Mouse (Mus musculus) small intestine, adult 2 months (tissue): ENCODE measurements around the gene Hspg2. TPM values are rescaled to one million over a fixed set of nuclear protein-coding genes. Genes with fewer than 3 reads are reported as not detected.
A peak's percentile ranks its signal among the peaks of the same experiment; 100 is the strongest.

ENCODE experiments used
- H3K27ac ChIP-seq: fragments of 200-500 bp; 2 replicates; pipeline ENCODE4 v1.5.1; 2012; ENCODE audit warnings: low read depth, low read length, control low read depth, inconsistent platforms; ENCODE audit not compliant: insufficient read depth
- H3K27me3 ChIP-seq: fragments of 200-500 bp; 2 replicates; pipeline ENCODE4 v1.6.1; 2012; ENCODE audit warnings: mild to moderate bottlenecking, moderate library complexity, low read length, inconsistent platforms; ENCODE audit not compliant: control insufficient read depth, insufficient read depth
- H3K36me3 ChIP-seq: fragments of 200-500 bp; 2 replicates; pipeline ENCODE4 v1.6.1; 2012; ENCODE audit warnings: mild to moderate bottlenecking, low read length, control low read depth, inconsistent platforms; ENCODE audit not compliant: control insufficient read depth, insufficient read depth
- H3K4me1 ChIP-seq: fragments of 200-500 bp; 2 replicates; pipeline ENCODE4 v1.6.1; 2012; ENCODE audit warnings: low read length, inconsistent platforms, mixed read lengths; ENCODE audit not compliant: control insufficient read depth, insufficient read depth, insufficient read length
- H3K4me3 ChIP-seq: fragments of 200-500 bp; 2 replicates; pipeline ENCODE4 v1.5.1; 2012; ENCODE audit warnings: low read depth, mild to moderate bottlenecking, control low read depth, inconsistent platforms, low read length, moderate library complexity
- CTCF ChIP-seq: fragments of 200-500 bp; IDR thresholded peaks from 2 replicates; pipeline ENCODE4 v1.5.1; 2012; ENCODE audit warnings: low read depth, mild to moderate bottlenecking, control low read depth, inconsistent platforms, low read length, moderate library complexity, mixed read lengths; ENCODE audit not compliant: insufficient replicate concordance, insufficient read length; ENCODE audit errors: extremely low read depth
- POLR2A ChIP-seq: fragments of 200-500 bp; IDR thresholded peaks from 2 replicates; pipeline ENCODE4 v1.6.1; 2012; ENCODE audit warnings: low read depth, mild to moderate bottlenecking, control low read depth, inconsistent platforms, low read length, moderate library complexity
- WGBS: fragments of 180-500 bp; shearing (Covaris S2); methylation state at CpG from one replicate; pipeline ENCODE4 v1.1.7; 2018; 5-methylcytosine and 5-hydroxymethylcytosine counted together
- polyA plus RNA-seq: library from polyadenylated mRNA; depleted of rRNA; stranded (reverse); fragments of >200 nt; gene quantifications from 2 replicates; pipeline ENCODE4 v1.2.3, GENCODE M21; 2012

Hspg2 gene
- polyA plus RNA-seq, 1 experiment, result 40.5 TPM

- Histone ChIP-seq H3K36me3 (no peaks in the 10 kb centered on the region), H3K4me3 (peak overlapping the region; percentile 90), H3K27ac (0 out of 2 replicates have a peak overlapping the region, but pooled peaks have one; percentile 48), H3K27me3 (no peaks in the 10 kb centered on the region), H3K4me1 (peaks cover 12% of the 10 kb centered on the region)
- 55% methylated on average over 15 of the region's 15 CpGs for WGBS
- TF ChIP-seq CTCF, result no peak
- TF ChIP-seq POLR2A, result no peak
These were observed 1.5 kb downstream of the Hspg2 start for GRCm38 (mm10) chr4:137469845-137470692.

DNA sequence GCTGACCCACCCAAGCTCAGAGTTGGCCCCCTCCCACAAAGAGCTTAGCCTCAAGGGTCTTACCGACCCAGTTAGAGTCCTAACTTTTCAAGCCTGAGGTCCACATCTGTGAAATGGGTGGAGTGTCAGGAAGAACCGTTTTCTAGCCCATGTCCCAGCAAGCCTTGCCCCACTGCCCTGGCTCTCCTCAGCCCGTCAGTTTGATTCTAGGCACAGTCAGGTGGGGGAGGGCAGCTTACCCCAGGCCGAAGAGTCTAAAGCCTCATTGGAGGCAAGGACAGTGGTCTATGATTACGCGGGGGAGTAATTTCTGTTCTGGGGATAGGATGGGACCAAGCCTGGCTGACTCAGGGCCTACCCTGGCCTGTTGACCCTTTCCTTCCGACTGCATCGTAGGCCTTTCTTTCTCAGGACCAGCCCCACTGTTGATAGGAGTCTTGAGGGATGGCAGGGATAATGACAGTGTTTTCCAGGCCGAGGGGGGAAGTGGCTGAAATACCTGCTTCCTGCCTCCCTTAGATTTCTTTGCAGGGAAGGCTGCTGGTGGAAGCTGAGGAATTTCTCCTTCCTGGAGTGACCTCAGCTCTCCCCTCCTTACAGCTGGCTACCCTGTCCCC, 2.2 kb downstream of the Hspg2 start:
- 80% methylated on average over 9 of the region's 9 CpGs for WGBS
- no peaks in the 10 kb centered on the region for H3K27me3 ChIP-seq
- H3K4me3 ChIP-seq, result peak overlapping the region; percentile 90
- TF ChIP-seq POLR2A (no peak), CTCF (no peak)
- peaks cover 18% of the 10 kb centered on the region for H3K4me1 ChIP-seq
- no peaks in the 10 kb centered on the region for H3K36me3 ChIP-seq
- peak overlapping the region; percentile 33; the same call in 1 of the 2 replicates for H3K27ac ChIP-seq

DNA sequence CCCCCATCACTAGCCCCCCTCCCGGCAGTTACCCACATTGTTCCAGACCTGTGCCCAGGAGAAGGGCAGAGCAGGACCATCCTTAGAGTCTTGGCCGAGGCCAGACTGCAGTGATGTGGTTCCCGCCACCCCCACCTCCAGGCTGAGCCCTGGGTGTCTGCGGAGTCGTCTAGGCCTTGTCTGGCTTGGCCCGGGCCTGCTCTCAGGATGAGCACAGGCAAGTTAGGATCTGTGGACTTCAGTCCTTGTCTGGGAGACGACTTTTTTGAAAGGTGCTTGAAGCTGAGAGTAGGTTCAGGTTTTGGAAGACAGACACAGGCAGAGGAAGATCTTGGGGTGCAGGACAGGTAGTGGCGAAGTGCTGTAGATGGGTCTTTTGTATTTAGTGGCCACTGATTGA, 2.8 kb downstream of the Hspg2 start:
- Histone ChIP-seq H3K27ac (no peak overlapping the region), H3K4me3 (peak overlapping the region; percentile 7; the same call in 1 of the 2 replicates), H3K4me1 (peaks cover 19% of the 10 kb centered on the region), H3K36me3 (no peaks in the 10 kb centered on the region), H3K27me3 (no peaks in the 10 kb centered on the region)
- TF ChIP-seq POLR2A (no peak), CTCF (no peak)
- WGBS, result 80% methylated on average over 8 of the region's 8 CpGs

DNA sequence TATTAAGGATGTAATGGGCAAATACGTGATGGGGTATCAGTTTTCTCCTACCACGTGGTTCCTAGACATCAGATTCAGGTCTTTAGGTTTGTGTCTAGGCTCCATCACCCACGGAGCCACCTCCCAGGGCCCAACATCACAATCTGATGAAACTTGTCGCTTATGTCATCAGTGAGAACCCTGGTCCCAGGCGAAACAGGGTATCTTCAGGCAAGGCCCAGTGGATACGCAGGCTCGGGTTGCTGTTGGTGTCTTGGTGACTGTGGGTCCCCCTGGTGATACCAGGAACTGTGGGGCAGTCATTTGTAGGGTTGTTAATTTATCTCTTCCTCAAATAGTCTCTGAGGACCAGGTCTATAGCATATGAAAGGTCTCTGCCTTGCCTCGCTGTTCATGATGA, 4.7 kb downstream of the Hspg2 start:
- H3K27ac ChIP-seq, result no peak overlapping the region
- H3K4me3 ChIP-seq, result no peak overlapping the region
- WGBS, result 84% methylated on average over 8 of the region's 8 CpGs
- H3K36me3 ChIP-seq, result no peaks in the 10 kb centered on the region
- H3K27me3 ChIP-seq, result no peaks in the 10 kb centered on the region
- no peak for TF ChIP-seq POLR2A
- no peak for TF ChIP-seq CTCF
- H3K4me1 ChIP-seq, result peaks cover 29% of the 10 kb centered on the region

DNA sequence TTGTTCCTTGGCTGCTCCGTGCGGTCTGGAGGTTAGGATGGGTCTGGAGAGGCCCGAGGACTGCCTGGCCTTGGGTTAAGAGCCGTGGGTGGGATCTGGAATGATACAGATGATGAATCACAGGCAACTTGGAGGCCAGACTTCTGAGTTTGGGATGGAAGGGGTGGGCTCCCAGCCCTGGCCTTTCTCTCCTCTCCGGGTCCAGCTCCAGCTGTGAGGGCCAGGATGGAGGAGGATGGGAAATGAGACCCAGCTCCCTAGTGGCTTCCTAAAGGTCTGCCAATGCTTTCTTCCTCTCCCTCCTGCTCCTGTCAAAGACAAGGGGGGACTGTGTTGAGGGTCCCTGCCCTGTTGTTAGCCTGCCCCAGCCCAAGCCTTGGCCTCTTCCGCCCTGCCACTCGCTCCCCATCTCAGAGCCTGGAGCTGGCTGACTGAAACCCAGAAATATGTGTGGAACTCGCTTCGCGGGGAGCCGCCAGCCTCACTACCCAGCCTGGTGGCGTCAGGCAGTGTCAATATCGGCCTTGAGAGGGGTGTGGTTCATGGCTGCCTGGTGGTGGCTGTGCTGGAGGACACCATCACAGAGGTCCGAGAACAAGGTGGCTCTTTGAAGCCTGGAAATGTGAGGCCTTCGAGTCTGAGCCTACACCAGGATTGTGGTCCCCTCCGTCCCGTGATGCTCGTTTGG, 5.3 kb downstream of the Hspg2 start:
- WGBS, result 69% methylated on average over 18 of the region's 18 CpGs
- Histone ChIP-seq H3K36me3 (no peaks in the 10 kb centered on the region), H3K27me3 (no peaks in the 10 kb centered on the region), H3K4me3 (no peak overlapping the region), H3K27ac (peak overlapping the region; percentile 15), H3K4me1 (peaks cover 31% of the 10 kb centered on the region)
- TF ChIP-seq CTCF (no peak), POLR2A (no peak)

- TF ChIP-seq POLR2A, result no peak
- no peak for TF ChIP-seq CTCF
- no peak overlapping the region for H3K4me3 ChIP-seq
- 98% methylated on average over 7 of the region's 7 CpGs for WGBS
- H3K27ac ChIP-seq, result no peak overlapping the region
- no peaks in the 10 kb centered on the region for H3K27me3 ChIP-seq
- no peaks in the 10 kb centered on the region for H3K36me3 ChIP-seq
- H3K4me1 ChIP-seq, result peaks cover 36% of the 10 kb centered on the region
These were observed 6.1 kb downstream of the Hspg2 start for GRCm38 (mm10) chr4:137474694-137475093.

GRCm38 (mm10) chr4:137475271-137476050, 6.9 kb downstream of the Hspg2 start:
- Histone ChIP-seq H3K36me3 (no peaks in the 10 kb centered on the region), H3K27ac (peak overlapping the region; percentile 57), H3K4me1 (peaks cover 43% of the 10 kb centered on the region), H3K27me3 (no peaks in the 10 kb centered on the region), H3K4me3 (no peak overlapping the region)
- TF ChIP-seq POLR2A, result no peak
- TF ChIP-seq CTCF, result no peak
- 54% methylated on average over 13 of the region's 13 CpGs for WGBS
